Comparison of ENCODE assay signal across 10 mouse cellular contexts in genomic region chr13:58074466-58074865, GRCm38 (mm10). TPM values are rescaled to one million over a fixed set of nuclear protein-coding genes. Genes with fewer than 3 reads are reported as not detected.
A peak's percentile ranks its signal among the peaks of the same experiment; 100 is the strongest.
DNase-seq lines count a peak whose midpoint lies in the region; ATAC-seq and TF ChIP-seq lines count a peak whose summit lies in the region.
"Had no signal": no experiment of that assay in that cellular context is flagged by ENCODE, and none has a peak within 500 bp of the region (broad histone marks: within the 10 kb centered on the region; RNA-seq: fewer than 3 reads in every experiment).

No protein-coding gene starts in this region.

- no peak for TF ChIP-seq CTCF in left cerebral cortex, adult 2 months (IDR thresholded peaks at IDR 0.05)

- intact Hi-C loops in left cerebral cortex, adult 2 months (cut with DNase I) = no loop called here

- no peak for DNase-seq in left cerebral cortex, adult 2 months (ENCODE audit: extremely low spot score in 1 of 2, low spot score in 2 of 2)
- no peak for DNase-seq in left cerebral cortex, adult 9 months (ENCODE audit: low spot score in 2 of 2)
- DNase-seq in cerebellum, adult 8-10 months = peak; percentile 48
- DNase-seq in layer of hippocampus, postnatal 14 days (ENCODE audit: low spot score in 2 of 2) = peak; percentile 51 to 72
- no peak for DNase-seq in thymus, postnatal 14 days
- no peak for DNase-seq in spleen, adult 18-20 months
- DNase-seq: kidney, postnatal 4 days; liver, postnatal 0 days had no signal

- ATAC-seq in cerebellum, adult (ENCODE audit: insufficient number of reproducible peaks, low FRiP score, low TSS enrichment) = peak; percentile 54
- ATAC-seq: liver, postnatal 0 days had no signal

- H3K4me3 ChIP-seq in left cerebral cortex, adult 2 months = no peak overlapping the region
- H3K4me3 ChIP-seq: heart, embryonic 12.5 days had no signal

- H3K27ac ChIP-seq in left cerebral cortex, adult 2 months = peak overlapping the region; percentile 72

RNA-seq across cellular contexts. Expression of gene Klhl3, which starts 38.9 kb away (rescaled TPM):
- 10 to 100 TPM; 32.6 to 36.9 TPM for total RNA-seq in left cerebral cortex, adult 2 months (2021)
- total RNA-seq in layer of hippocampus, postnatal 14 days (2021) = 10 to 100 TPM; 35.6 to 36.5 TPM

RNA-seq across cellular contexts. Expression of gene Hnrnpa0, which starts 53.9 kb away (rescaled TPM):
- 100 to 1,000 TPM; 120 to 128 TPM for total RNA-seq in left cerebral cortex, adult 2 months (2021)
- total RNA-seq in layer of hippocampus, postnatal 14 days (2021) = 100 to 1,000 TPM; 135 to 137 TPM

Comparison
In these comparisons a context has a peak if more than half of its experiments do, and no peak if none do; other contexts are left out.
1. DNase-seq: peak in cerebellum, adult 8-10 months (single experiment) and layer of hippocampus, postnatal 14 days (2 of 2); none in left cerebral cortex, adult 2 months (0 of 2), left cerebral cortex, adult 9 months (0 of 2), thymus, postnatal 14 days (single experiment) and spleen, adult 18-20 months (0 of 2).